ENCODE assay signal across 13 mouse cellular contexts in genomic region chr15:8416500-8417138, GRCm38 (mm10).
"Had no signal": no experiment of that assay in that cellular context is flagged by ENCODE, and none has a peak within 500 bp of the region (broad histone marks: within the 10 kb centered on the region; RNA-seq: fewer than 3 reads in every experiment).

No protein-coding gene starts in this region.

- H3K4me2 ChIP-seq: lung, embryonic 14.5 days; midbrain, embryonic 13.5 days; neural tube, embryonic 12.5 days had no signal

- H3K4me1 ChIP-seq: midbrain, embryonic 13.5 days; neural tube, embryonic 12.5 days had no signal

- H3K36me3 ChIP-seq: midbrain, embryonic 10.5 days; midbrain, embryonic 13.5 days; neural tube, embryonic 12.5 days had no signal

- H3K27ac ChIP-seq: liver, embryonic 14.5 days; midbrain, embryonic 10.5 days; midbrain, embryonic 13.5 days; neural tube, embryonic 12.5 days had no signal

- H3K27me3 ChIP-seq: midbrain, embryonic 13.5 days; neural tube, embryonic 12.5 days had no signal

- H3K4me3 ChIP-seq: midbrain, embryonic 10.5 days; midbrain, embryonic 13.5 days; neural tube, embryonic 12.5 days had no signal

- DNase-seq: lung, adult 18-20 months; lung, embryonic 14.5 days; lung, postnatal 10 days; lung, postnatal 4 days; right cerebral cortex, postnatal 14 days; thymus, adult 2 months; thymus, postnatal 25 days; thymus, postnatal 4 days had no signal

- H3K9me3 ChIP-seq: midbrain, embryonic 10.5 days; midbrain, embryonic 13.5 days; neural tube, embryonic 12.5 days had no signal

- ATAC-seq: midbrain, embryonic 13.5 days; midbrain, embryonic 16.5 days had no signal

- H3K9ac ChIP-seq: liver, embryonic 14.5 days; lung, embryonic 14.5 days; midbrain, embryonic 13.5 days; neural tube, embryonic 12.5 days had no signal
